Mouse (Mus musculus) megakaryocyte progenitor cell, adult 5-6 weeks (primary cell): ENCODE results near the gene Golt1a. TPM values are rescaled to one million over a fixed set of nuclear protein-coding genes. Genes with fewer than 3 reads are reported as not detected.

Experiments used
- total RNA-seq, 2 experiments: library from RNA; stranded (forward) in 1 of 2; stranded (reverse) in 1 of 2; fragments of 157-497, 149-512 nt in 1 of 2; fragments of 200-1000 nt in 1 of 2; gene quantifications; 2 replicates each; pipeline versions ENCODE4 v1.2.3 to v1.2.4; 2015 to 2017

Golt1a gene
- total RNA-seq, 2 experiments from 2014 or later = not detected

Other genes starting within 250 kb of the Golt1a start
- 54.1 and 60.2 TPM in 2 replicates for gene Ppp1r15b, start 178.7 kb upstream of the Golt1a start, total RNA-seq (2015)
- 86.1 and 90.7 TPM in 2 replicates for gene Ppp1r15b, start 178.7 kb upstream of the Golt1a start, total RNA-seq (2017)
- gene Plekha6, start 145.6 kb upstream of the Golt1a start, total RNA-seq (2015) = 0.42 and 1.8 TPM in 2 replicates
- 1.1 and 2.2 TPM in 2 replicates for gene Plekha6, start 145.6 kb upstream of the Golt1a start, total RNA-seq (2017)
- not detected in 2 replicates for gene Kiss1, start 12.1 kb downstream of the Golt1a start, total RNA-seq (2015)
- gene Kiss1, start 12.1 kb downstream of the Golt1a start, total RNA-seq (2017) = not detected in 2 replicates
- gene Ren1, start 40.7 kb downstream of the Golt1a start, total RNA-seq (2015) = not detected in 2 replicates
- not detected in 2 replicates for gene Ren1, start 40.7 kb downstream of the Golt1a start, total RNA-seq (2017)
- gene Etnk2, start 53.8 kb downstream of the Golt1a start, total RNA-seq (2015) = not detected in 2 replicates
- not detected in 2 replicates for gene Etnk2, start 53.8 kb downstream of the Golt1a start, total RNA-seq (2017)
- 3.5 and 3.8 TPM in 2 replicates for gene Sox13, start 114.6 kb downstream of the Golt1a start, total RNA-seq (2015)
- gene Sox13, start 114.6 kb downstream of the Golt1a start, total RNA-seq (2017) = 0.98 and 2.2 TPM in 2 replicates